In genomic region chr14:122478574-122479011, GRCm38 (mm10) we compare ENCODE assay signal across 10 mouse cellular contexts. TPM values are rescaled to one million over a fixed set of nuclear protein-coding genes. Genes with fewer than 3 reads are reported as not detected.
DNase-seq lines count a peak whose midpoint lies in the region; ATAC-seq and TF ChIP-seq lines count a peak whose summit lies in the region.
"Had no signal": no experiment of that assay in that cellular context is flagged by ENCODE, and none has a peak within 500 bp of the region (broad histone marks: within the 10 kb centered on the region; RNA-seq: fewer than 3 reads in every experiment).

No protein-coding gene starts in this region.

- H3K27me3 ChIP-seq in forebrain, embryonic 15.5 days = peaks cover 21% of the 10 kb centered on the region
- H3K27me3 ChIP-seq in midbrain, embryonic 12.5 days = peaks cover 76% of the 10 kb centered on the region
- H3K27me3 ChIP-seq in stomach, postnatal 0 days (ENCODE audit: control insufficient read depth, insufficient read depth, low read length) = peaks cover 40% of the 10 kb centered on the region

- peak overlapping the region; percentile 59 for H3K4me3 ChIP-seq in forebrain, embryonic 15.5 days
- H3K4me3 ChIP-seq in midbrain, embryonic 12.5 days = peak overlapping the region; percentile 77
- H3K4me3 ChIP-seq in stomach, postnatal 0 days (ENCODE audit: low read depth, low read length) = no peak overlapping the region

- H3K27ac ChIP-seq in forebrain, embryonic 15.5 days (replicated peaks) = peak overlapping the region; percentile 97
- peak overlapping the region; percentile 99 for H3K27ac ChIP-seq in midbrain, embryonic 12.5 days (replicated peaks)
- no peak overlapping the region for H3K27ac ChIP-seq in stomach, postnatal 0 days (replicated peaks)

- WGBS in forebrain, embryonic 15.5 days = 1% methylated on average over 22 of the region's 22 CpGs
- WGBS in midbrain, embryonic 12.5 days = under 1% methylated on average over 22 of the region's 22 CpGs
- under 1% methylated on average over 19 of the region's 22 CpGs for WGBS in stomach, postnatal 0 days

- no peak for ATAC-seq in forebrain, embryonic 15.5 days (replicated peaks)
- ATAC-seq in midbrain, embryonic 12.5 days (ENCODE audit: low FRiP score, low read depth) = no peak
- no peak for ATAC-seq in stomach, postnatal 0 days (ENCODE audit: low FRiP score, low TSS enrichment)
- ATAC-seq: liver, postnatal 0 days had no signal

- H3K4me1 ChIP-seq in forebrain, embryonic 15.5 days = peaks cover 47% of the 10 kb centered on the region
- peaks cover 36% of the 10 kb centered on the region for H3K4me1 ChIP-seq in midbrain, embryonic 12.5 days
- H3K4me1 ChIP-seq in stomach, postnatal 0 days (replicated peaks; ENCODE audit: control insufficient read depth, insufficient read depth) = 0 out of 2 replicates have a peak, but pooled peaks cover 3% of the 10 kb centered on the region

- no peaks in the 10 kb centered on the region for H3K9me3 ChIP-seq in forebrain, embryonic 15.5 days
- H3K9me3 ChIP-seq in midbrain, embryonic 12.5 days = no peaks in the 10 kb centered on the region
- no peaks in the 10 kb centered on the region for H3K9me3 ChIP-seq in stomach, postnatal 0 days (ENCODE audit: control insufficient read depth, low read length)

- TF ChIP-seq CTCF in stomach, postnatal 0 days (IDR thresholded peaks at IDR 0.05; ENCODE audit: low read depth) = no peak

- peak overlapping the region; percentile 70 for H3K9ac ChIP-seq in forebrain, embryonic 15.5 days (replicated peaks)
- peak overlapping the region; percentile 97 for H3K9ac ChIP-seq in midbrain, embryonic 12.5 days (replicated peaks)
- H3K9ac ChIP-seq in stomach, postnatal 0 days (ENCODE audit: low read length) = no peak overlapping the region
- H3K9ac ChIP-seq: liver, postnatal 0 days had no signal

- H3K36me3 ChIP-seq in forebrain, embryonic 15.5 days = no peaks in the 10 kb centered on the region
- no peaks in the 10 kb centered on the region for H3K36me3 ChIP-seq in midbrain, embryonic 12.5 days
- H3K36me3 ChIP-seq in stomach, postnatal 0 days (ENCODE audit: control insufficient read depth, insufficient read depth, low read length) = no peaks in the 10 kb centered on the region

- DNase-seq in cerebellum, adult 11-12 months = peak; percentile 62
- no peak for DNase-seq in cerebellum, adult 11 months
- peak; percentile 61 for DNase-seq in cerebellum, adult 8-10 months
- DNase-seq in urinary bladder, adult 2 months (ENCODE audit: low spot score) = no peak
- no peak for DNase-seq in stomach, postnatal 0 days (ENCODE audit: low spot score)
- no peak for DNase-seq in frontal cortex, postnatal 10 days (ENCODE audit: low spot score in 2 of 2)
- DNase-seq: liver, postnatal 0 days had no signal

- TF ChIP-seq EP300 in stomach, postnatal 0 days (optimal IDR thresholded peaks at IDR 0.05) = no peak

- H3K4me2 ChIP-seq in forebrain, embryonic 15.5 days (replicated peaks) = peak overlapping the region; percentile 68
- peak overlapping the region; percentile 71 for H3K4me2 ChIP-seq in midbrain, embryonic 12.5 days (replicated peaks)
- no peak overlapping the region for H3K4me2 ChIP-seq in stomach, postnatal 0 days (replicated peaks; ENCODE audit: low read depth)

RNA-seq across cellular contexts. Expression of gene Zic2, which starts 3.4 kb away (rescaled TPM):
- 8.4 and 9.3 TPM in 2 replicates for polyA plus RNA-seq in forebrain, embryonic 15.5 days (2015; fragmentation: Nextera tagmentation; extraction: Ambion mirVana)
- polyA plus RNA-seq in midbrain, embryonic 12.5 days (2016; fragmentation: Nextera tagmentation; extraction: Ambion mirVana) = 14.2 and 21.1 TPM in 2 replicates
- polyA plus RNA-seq in urinary bladder, adult 2 months (2012; rRNA removed) = 0.07 TPM in 1 of 2 replicates, not detected in the other
- polyA plus RNA-seq in stomach, postnatal 0 days (2015; fragmentation: Nextera tagmentation; extraction: Ambion mirVana) = not detected in 2 replicates
- polyA plus RNA-seq: liver, postnatal 0 days; spleen, adult 2 months had no signal

RNA-seq across cellular contexts. Expression of gene Gm10837, which starts 11.8 kb away (rescaled TPM):
- polyA plus RNA-seq in forebrain, embryonic 15.5 days (2015; fragmentation: Nextera tagmentation; extraction: Ambion mirVana) = 0.57 and 0.63 TPM in 2 replicates
- 0.31 and 0.68 TPM in 2 replicates for polyA plus RNA-seq in midbrain, embryonic 12.5 days (2016; fragmentation: Nextera tagmentation; extraction: Ambion mirVana)
- not detected in 2 replicates for polyA plus RNA-seq in urinary bladder, adult 2 months (2012; rRNA removed)
- not detected in 2 replicates for polyA plus RNA-seq in stomach, postnatal 0 days (2015; fragmentation: Nextera tagmentation; extraction: Ambion mirVana)
- polyA plus RNA-seq: liver, postnatal 0 days; spleen, adult 2 months had no signal

RNA-seq across cellular contexts. Expression of gene Zic5, which starts 13.1 kb away (rescaled TPM):
- 14.2 and 15.2 TPM in 2 replicates for polyA plus RNA-seq in forebrain, embryonic 15.5 days (2015; fragmentation: Nextera tagmentation; extraction: Ambion mirVana)
- polyA plus RNA-seq in midbrain, embryonic 12.5 days (2016; fragmentation: Nextera tagmentation; extraction: Ambion mirVana) = 15.7 and 30.2 TPM in 2 replicates
- not detected in 2 replicates for polyA plus RNA-seq in urinary bladder, adult 2 months (2012; rRNA removed)
- polyA plus RNA-seq in stomach, postnatal 0 days (2015; fragmentation: Nextera tagmentation; extraction: Ambion mirVana) = not detected in 2 replicates
- polyA plus RNA-seq: liver, postnatal 0 days; spleen, adult 2 months had no signal

RNA-seq across cellular contexts. Expression of gene Gm5089, which starts 27.7 kb away (rescaled TPM):
- 0.74 and 0.75 TPM in 2 replicates for polyA plus RNA-seq in forebrain, embryonic 15.5 days (2015; fragmentation: Nextera tagmentation; extraction: Ambion mirVana)
- polyA plus RNA-seq in midbrain, embryonic 12.5 days (2016; fragmentation: Nextera tagmentation; extraction: Ambion mirVana) = 1.7 and 2.6 TPM in 2 replicates
- not detected in 2 replicates for polyA plus RNA-seq in urinary bladder, adult 2 months (2012; rRNA removed)
- polyA plus RNA-seq in stomach, postnatal 0 days (2015; fragmentation: Nextera tagmentation; extraction: Ambion mirVana) = not detected in 2 replicates
- polyA plus RNA-seq: liver, postnatal 0 days; spleen, adult 2 months had no signal

RNA-seq across cellular contexts. Expression of gene Pcca, which starts 55.5 kb away (rescaled TPM):
- polyA plus RNA-seq in forebrain, embryonic 15.5 days (2015; fragmentation: Nextera tagmentation; extraction: Ambion mirVana) = 21.9 and 25.2 TPM in 2 replicates
- polyA plus RNA-seq in midbrain, embryonic 12.5 days (2016; fragmentation: Nextera tagmentation; extraction: Ambion mirVana) = 32.2 and 33.5 TPM in 2 replicates
- 27.3 and 28.3 TPM in 2 replicates for polyA plus RNA-seq in urinary bladder, adult 2 months (2012; rRNA removed)
- polyA plus RNA-seq in stomach, postnatal 0 days (2015; fragmentation: Nextera tagmentation; extraction: Ambion mirVana) = 8.2 and 9.2 TPM in 2 replicates

Comparison
In these comparisons a context has a peak if more than half of its experiments do, and no peak if none do; other contexts are left out.
1. DNase-seq: peak in cerebellum, adult 11-12 months (single experiment) and cerebellum, adult 8-10 months (single experiment); none in cerebellum, adult 11 months (single experiment), urinary bladder, adult 2 months (single experiment), stomach, postnatal 0 days (single experiment) and frontal cortex, postnatal 10 days (0 of 2).
2. RNA of gene Zic5, which starts 13.1 kb away (polyA plus RNA-seq): 15.7 to 30.2 TPM in midbrain, embryonic 12.5 days and 14.2 to 15.2 TPM in forebrain, embryonic 15.5 days; not detected in urinary bladder, adult 2 months and not detected in stomach, postnatal 0 days; every median in the first group is over 10 times any median in the second.